ENCODE assay signal across 9 mouse cellular contexts in the genomic region with DNA sequence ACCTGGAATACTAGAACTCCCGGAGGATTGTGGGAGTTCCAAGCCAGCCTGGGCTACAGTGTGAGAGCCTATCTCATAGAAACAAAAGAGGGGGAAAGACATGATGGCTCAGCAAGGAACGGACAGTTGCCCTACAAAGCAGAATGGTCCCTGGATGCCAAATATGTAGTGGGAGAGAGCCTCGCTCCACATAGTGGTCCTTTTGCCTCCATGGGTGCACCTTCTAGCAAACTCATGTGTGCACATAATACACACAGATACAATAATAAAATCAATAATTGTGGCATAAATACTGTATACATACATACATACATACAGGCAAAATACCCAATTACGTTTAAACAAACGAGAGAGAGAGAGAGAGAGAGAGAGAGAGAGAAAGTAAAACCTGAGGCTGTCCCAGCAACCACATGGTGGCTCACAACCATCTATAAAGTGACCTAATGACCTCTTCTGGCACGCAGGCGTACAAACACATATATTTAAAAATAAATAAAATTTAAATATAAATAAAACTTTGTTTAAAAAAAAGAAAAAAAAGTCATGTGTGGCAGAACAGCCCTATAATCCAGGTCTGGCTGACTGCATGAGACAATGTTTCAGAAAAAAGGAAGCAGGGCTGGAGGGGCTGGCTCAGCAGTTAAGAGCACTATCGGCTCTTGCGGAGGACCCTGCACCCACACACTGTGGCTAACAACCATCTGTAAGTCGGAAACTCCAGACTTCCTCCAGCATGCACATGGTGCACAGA. TPM values are rescaled to one million over a fixed set of nuclear protein-coding genes. Genes with fewer than 3 reads are reported as not detected.
A peak's percentile ranks its signal among the peaks of the same experiment; 100 is the strongest.
DNase-seq lines count a peak whose midpoint lies in the region; ATAC-seq lines count a peak whose summit lies in the region.
"Had no signal": no experiment of that assay in that cellular context is flagged by ENCODE, and none has a peak within 500 bp of the region (broad histone marks: within the 10 kb centered on the region; RNA-seq: fewer than 3 reads in every experiment).

No protein-coding gene starts in this region.

- WGBS in intestine, embryonic 14.5 days = 63% methylated on average over 10 of the region's 10 CpGs
- 60% methylated on average over 10 of the region's 10 CpGs for WGBS in intestine, embryonic 16.5 days
- 31% methylated on average over 10 of the region's 10 CpGs for WGBS in liver, embryonic 16.5 days (ENCODE audit: insufficient replicate concordance)

- no peak for DNase-seq in intestine, embryonic 14.5 days (ENCODE audit: low spot score)
- DNase-seq in MEL-GATA-1-ER (ENCODE audit: extremely low read depth, low read depth) (peak; percentile 78), MN1 (ENCODE audit: low spot score) (no peak)
- no peak for DNase-seq in Muller cell, postnatal 12 days (ENCODE audit: inconsistent ontology term)
- no peak for DNase-seq in lung, postnatal 10 days

- no peaks in the 10 kb centered on the region for H3K36me3 ChIP-seq in intestine, embryonic 14.5 days (ENCODE audit: control insufficient read depth, insufficient read depth, low read length)
- H3K36me3 ChIP-seq in intestine, embryonic 16.5 days (ENCODE audit: control insufficient read depth, insufficient read depth, low read length) = no peaks in the 10 kb centered on the region
- no peaks in the 10 kb centered on the region for H3K36me3 ChIP-seq in liver, embryonic 16.5 days (ENCODE audit: control insufficient read depth, insufficient read depth)

- H3K4me3 ChIP-seq in intestine, embryonic 14.5 days (ENCODE audit: low read depth, low read length) = no peak overlapping the region
- no peak overlapping the region for H3K4me3 ChIP-seq in intestine, embryonic 16.5 days (ENCODE audit: low read length)
- no peak overlapping the region for H3K4me3 ChIP-seq in liver, embryonic 16.5 days (ENCODE audit: low read depth, low read length)

- H3K9ac ChIP-seq in intestine, embryonic 14.5 days (ENCODE audit: low read length) = no peak overlapping the region
- no peak overlapping the region for H3K9ac ChIP-seq in intestine, embryonic 16.5 days (ENCODE audit: low read depth, low read length)
- no peak overlapping the region for H3K9ac ChIP-seq in liver, embryonic 16.5 days (ENCODE audit: low read depth, low read length)

- H3K4me1 ChIP-seq in intestine, embryonic 14.5 days (replicated peaks; ENCODE audit: control insufficient read depth, insufficient read depth, low read length) = no peaks in the 10 kb centered on the region
- no peaks in the 10 kb centered on the region; the same call in 1 of the 2 replicates for H3K4me1 ChIP-seq in intestine, embryonic 16.5 days (ENCODE audit: control insufficient read depth, insufficient read depth, low read length)
- H3K4me1 ChIP-seq in liver, embryonic 16.5 days (ENCODE audit: control insufficient read depth, low read depth, low read length) = peaks cover 4% of the 10 kb centered on the region

- H3K9me3 ChIP-seq in intestine, embryonic 14.5 days (ENCODE audit: control insufficient read depth, low read length) = no peaks in the 10 kb centered on the region
- H3K9me3 ChIP-seq in intestine, embryonic 16.5 days (ENCODE audit: control insufficient read depth, low read length) = no peaks in the 10 kb centered on the region
- no peaks in the 10 kb centered on the region for H3K9me3 ChIP-seq in liver, embryonic 16.5 days (replicated peaks; ENCODE audit: control insufficient read depth, low read length)

- H3K27ac ChIP-seq in intestine, embryonic 14.5 days (ENCODE audit: low read depth) = peak overlapping the region; percentile 66; the same call in 1 of the 2 replicates
- H3K27ac ChIP-seq in intestine, embryonic 16.5 days (ENCODE audit: low read length) = no peak overlapping the region
- H3K27ac ChIP-seq in liver, embryonic 16.5 days (ENCODE audit: low read length) = no peak overlapping the region

- H3K27me3 ChIP-seq in intestine, embryonic 14.5 days (replicated peaks; ENCODE audit: control insufficient read depth, insufficient read depth, low read length) = no peaks in the 10 kb centered on the region
- H3K27me3 ChIP-seq in intestine, embryonic 16.5 days (replicated peaks; ENCODE audit: control insufficient read depth, insufficient read depth, low read length) = no peaks in the 10 kb centered on the region
- H3K27me3 ChIP-seq in liver, embryonic 16.5 days (ENCODE audit: control insufficient read depth, insufficient read depth, low read depth, low read length) = no peaks in the 10 kb centered on the region

- 0 out of 2 replicates have a peak overlapping the region, but pooled peaks have one; percentile 80 for H3K4me2 ChIP-seq in intestine, embryonic 14.5 days (ENCODE audit: low read length)
- no peak overlapping the region for H3K4me2 ChIP-seq in intestine, embryonic 16.5 days (ENCODE audit: low read depth, low read length)
- peak overlapping the region; percentile 78; the same call in 1 of the 2 replicates for H3K4me2 ChIP-seq in liver, embryonic 16.5 days (ENCODE audit: low read depth, low read length)

- no peak for ATAC-seq in intestine, embryonic 14.5 days (replicated peaks; ENCODE audit: low FRiP score, low TSS enrichment, low read depth)
- no peak for ATAC-seq in intestine, embryonic 16.5 days
- ATAC-seq in hematopoietic stem cell, adult 5-6 weeks (replicated peaks in 1 of 2; ENCODE audit: insufficient read depth in 1 of 2, low FRiP score in 2 of 2, low TSS enrichment in 1 of 2, low read depth in 1 of 2, poor library complexity in 2 of 2, severe bottlenecking in 2 of 2) = peak; percentile 76 to 77
- no peak for ATAC-seq in liver, embryonic 16.5 days (ENCODE audit: low read depth)

RNA-seq across cellular contexts. Expression of a gene that starts 0.8 kb away (rescaled TPM):
- polyA plus RNA-seq in intestine, embryonic 14.5 days (2014; fragmentation: Nextera tagmentation; extraction: Ambion mirVana) = 2.9 and 3.8 TPM in 2 replicates
- polyA plus RNA-seq in intestine, embryonic 16.5 days (2015; fragmentation: Nextera tagmentation; extraction: Ambion mirVana) = 2.4 and 3.6 TPM in 2 replicates
- 10.8 and 12.8 TPM in 2 replicates for total RNA-seq in hematopoietic stem cell, adult 5-6 weeks (2017)
- polyA plus RNA-seq in liver, embryonic 16.5 days (2015; fragmentation: Nextera tagmentation; extraction: Ambion mirVana) = 1.0 and 1.3 TPM in 2 replicates

RNA-seq across cellular contexts. Expression of a gene that starts 15.0 kb away (rescaled TPM):
- polyA plus RNA-seq in intestine, embryonic 14.5 days (2014; fragmentation: Nextera tagmentation; extraction: Ambion mirVana) = 0.77 and 1.2 TPM in 2 replicates
- polyA plus RNA-seq in intestine, embryonic 16.5 days (2015; fragmentation: Nextera tagmentation; extraction: Ambion mirVana) = 1.2 and 1.6 TPM in 2 replicates
- total RNA-seq in hematopoietic stem cell, adult 5-6 weeks (2017) = 0.40 and 0.44 TPM in 2 replicates
- 0.05 and 0.08 TPM in 2 replicates for polyA plus RNA-seq in liver, embryonic 16.5 days (2015; fragmentation: Nextera tagmentation; extraction: Ambion mirVana)

RNA-seq across cellular contexts. Expression of a gene that starts 28.3 kb away (rescaled TPM):
- 1.8 and 2.5 TPM in 2 replicates for polyA plus RNA-seq in intestine, embryonic 14.5 days (2014; fragmentation: Nextera tagmentation; extraction: Ambion mirVana)
- 3.0 and 3.2 TPM in 2 replicates for polyA plus RNA-seq in intestine, embryonic 16.5 days (2015; fragmentation: Nextera tagmentation; extraction: Ambion mirVana)
- total RNA-seq in hematopoietic stem cell, adult 5-6 weeks (2017) = 0.74 and 1.8 TPM in 2 replicates
- 0.30 TPM in 1 of 2 replicates, not detected in the other for polyA plus RNA-seq in liver, embryonic 16.5 days (2015; fragmentation: Nextera tagmentation; extraction: Ambion mirVana)
- total RNA-seq: neutrophil, adult 5-6 weeks had no signal

RNA-seq across cellular contexts. Expression of a gene that starts 50.1 kb away (rescaled TPM):
- polyA plus RNA-seq in intestine, embryonic 14.5 days (2014; fragmentation: Nextera tagmentation; extraction: Ambion mirVana) = 1.8 TPM in 2 replicates
- 1.5 and 1.7 TPM in 2 replicates for polyA plus RNA-seq in intestine, embryonic 16.5 days (2015; fragmentation: Nextera tagmentation; extraction: Ambion mirVana)
- 0.06 and 0.20 TPM in 2 replicates for total RNA-seq in hematopoietic stem cell, adult 5-6 weeks (2017)
- polyA plus RNA-seq in liver, embryonic 16.5 days (2015; fragmentation: Nextera tagmentation; extraction: Ambion mirVana) = 0.08 TPM in 1 of 2 replicates, not detected in the other

RNA-seq across cellular contexts. Expression of a gene that starts 51.8 kb away (rescaled TPM):
- 5.7 TPM in 2 replicates for polyA plus RNA-seq in intestine, embryonic 14.5 days (2014; fragmentation: Nextera tagmentation; extraction: Ambion mirVana)
- polyA plus RNA-seq in intestine, embryonic 16.5 days (2015; fragmentation: Nextera tagmentation; extraction: Ambion mirVana) = 3.0 and 3.3 TPM in 2 replicates
- total RNA-seq in hematopoietic stem cell, adult 5-6 weeks (2017) = 8.0 and 10.4 TPM in 2 replicates
- 1.4 and 1.5 TPM in 2 replicates for polyA plus RNA-seq in liver, embryonic 16.5 days (2015; fragmentation: Nextera tagmentation; extraction: Ambion mirVana)

Comparison
In these comparisons a context has a peak if more than half of its experiments do, and no peak if none do; other contexts are left out.
1. ATAC-seq: peak in hematopoietic stem cell, adult 5-6 weeks (2 of 2); none in intestine, embryonic 14.5 days (single experiment), intestine, embryonic 16.5 days (single experiment) and liver, embryonic 16.5 days (single experiment).